Mouse (Mus musculus) CH12.LX (cell line): ENCODE data around the gene Gja5.

Experiments
- BHLHE40 ChIP-seq: IDR thresholded peaks from 2 replicates; pipeline ENCODE4 v1.6.1; 2011; ENCODE audit warnings: mild to moderate bottlenecking, low read depth, low read length, improper control_type of control experiment
- CTCF ChIP-seq, 2 experiments: IDR thresholded peaks in 1 of 2; conservative IDR thresholded peaks in 1 of 2; 2 replicates each; pipeline ENCODE4 v1.5.1; 2011 to 2012; ENCODE audit warnings: low read depth in 2 of 2, low read length in 2 of 2, improper control_type of control experiment in 1 of 2, inconsistent platforms in 1 of 2, mild to moderate bottlenecking in 1 of 2, moderate library complexity in 1 of 2
- MXI1 ChIP-seq: IDR thresholded peaks from 2 replicates; pipeline ENCODE4 v1.6.1; 2011; ENCODE audit warnings: mild to moderate bottlenecking, low read depth, low read length, improper control_type of control experiment
- NELFE ChIP-seq: IDR thresholded peaks from 2 replicates; pipeline ENCODE4 v1.6.1; 2011; ENCODE audit warnings: low read depth, low read length, improper control_type of control experiment
- POLR2A ChIP-seq: IDR thresholded peaks from 2 replicates; pipeline ENCODE4 v1.6.1; 2011; ENCODE audit warnings: low read depth, mild to moderate bottlenecking, improper control_type of control experiment, low read length
- RAD21 ChIP-seq: IDR thresholded peaks from 2 replicates; pipeline ENCODE4 v1.6.1; 2011; ENCODE audit warnings: low read depth, mild to moderate bottlenecking, low read length, improper control_type of control experiment, moderate library complexity
- TCF12 ChIP-seq: IDR thresholded peaks from 2 replicates; pipeline ENCODE4 v1.6.1; 2014; ENCODE audit warnings: low read depth, mild to moderate bottlenecking, inconsistent platforms, low read length, improper control_type of control experiment

DNA sequence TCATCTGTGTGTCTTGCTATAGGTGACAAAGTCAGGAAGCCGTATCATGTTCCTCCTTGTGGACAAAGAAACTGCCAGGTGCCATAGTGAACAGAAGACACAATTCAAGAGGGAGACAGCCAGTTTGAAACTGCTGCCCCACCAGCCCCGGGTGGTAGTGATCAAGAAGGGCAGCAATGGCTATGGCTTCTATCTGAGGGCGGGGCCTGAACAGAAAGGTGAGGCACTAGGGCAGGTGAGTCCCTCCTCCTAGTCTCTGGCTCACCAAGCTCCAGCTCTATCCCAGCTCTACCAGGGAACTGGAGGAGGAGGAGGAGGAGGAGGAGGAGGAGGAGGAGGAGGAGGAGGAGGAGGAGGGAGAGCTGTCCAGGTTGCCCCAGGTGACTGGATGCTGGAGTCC, 48.7 kb upstream of the Gja5 start:
- TF ChIP-seq CTCF (conservative IDR thresholded peaks at IDR 0.05 in 1 of 2, IDR thresholded peaks at IDR 0.05 in 1 of 2; ENCODE audit: low read depth in 2 of 2, low read length in 2 of 2) (no peak), TCF12 (no peak), POLR2A (no peak), NELFE (no peak), MXI1 (no peak), BHLHE40 (no peak), RAD21 (no peak)
